Mouse (Mus musculus) heart, adult 2 months (tissue): Measurements from ENCODE around the gene Gipc1. TPM values are rescaled to one million over a fixed set of nuclear protein-coding genes. Genes with fewer than 3 reads are reported as not detected.

Experiments used
- DNase-seq, 2 experiments: peaks; one replicate each; pipeline ENCODE4 v3.0.0; 2021
- H3K27ac ChIP-seq: fragments of 200-600 bp; 2 replicates; pipeline ENCODE4 v1.8.1; 2022
- H3K27me3 ChIP-seq: fragments of 200-500 bp; 2 replicates; pipeline ENCODE4 v1.6.1; 2012; ENCODE audit warnings: mild to moderate bottlenecking, low read length, inconsistent platforms, mixed read lengths; ENCODE audit not compliant: control insufficient read depth, insufficient read depth
- H3K36me3 ChIP-seq: fragments of 200-500 bp; 2 replicates; pipeline ENCODE4 v1.6.1; 2012; ENCODE audit warnings: low read length, inconsistent platforms; ENCODE audit not compliant: control insufficient read depth, insufficient read depth
- H3K4me1 ChIP-seq: fragments of 200-500 bp; 2 replicates; pipeline ENCODE4 v1.6.1; 2011; ENCODE audit warnings: low read length; ENCODE audit not compliant: control insufficient read depth, insufficient read depth
- H3K4me3 ChIP-seq: fragments of 200-600 bp; 2 replicates; pipeline ENCODE4 v1.8.1; 2022
- H3K79me2 ChIP-seq: fragments of 200-500 bp; replicated peaks from 2 replicates; pipeline ENCODE4 v1.6.1; 2012; ENCODE audit warnings: mild to moderate bottlenecking, inconsistent platforms, low read length, moderate library complexity, mixed read lengths; ENCODE audit not compliant: control insufficient read depth, insufficient read depth
- H3K9ac ChIP-seq: fragments of 200-500 bp; 2 replicates; pipeline ENCODE4 v1.6.1; 2012; ENCODE audit warnings: low read depth, mild to moderate bottlenecking, control low read depth, inconsistent platforms, low read length, mixed read lengths
- CTCF ChIP-seq: fragments of 200-600 bp; IDR thresholded peaks from 2 replicates; pipeline ENCODE4 v1.8.1; 2022; ENCODE audit warnings: antibody characterized with exemption, mild to moderate bottlenecking, moderate library complexity
- EP300 ChIP-seq: fragments of 200-500 bp; IDR thresholded peaks from 2 replicates; pipeline ENCODE4 v1.6.1; 2011; ENCODE audit warnings: low read depth, low read length, control low read depth; ENCODE audit not compliant: insufficient read depth
- POLR2A ChIP-seq: fragments of 200-500 bp; IDR thresholded peaks from 2 replicates; pipeline ENCODE4 v1.6.1; 2011; ENCODE audit warnings: mild to moderate bottlenecking, low read depth, low read length, control low read depth; ENCODE audit not compliant: insufficient read depth
- WGBS: fragments of 180-500 bp; shearing (Covaris S2); methylation state at CpG from one replicate; pipeline ENCODE4 v1.1.7; 2018; 5-methylcytosine and 5-hydroxymethylcytosine counted together
- intact Hi-C: fragments of 180-260 bp; cut with DNase I; formaldehyde crosslinking; loops from one replicate; pipeline ENCODE4 v1.15.1; 2025
- polyA plus RNA-seq: library from polyadenylated mRNA; depleted of rRNA; stranded (reverse); fragments of >200 nt; gene quantifications from 2 replicates; pipeline ENCODE4 v1.2.3, GENCODE M21; 2012
- total RNA-seq, 2 experiments: library from RNA; stranded (reverse); gene quantifications; 2 replicates each; pipeline ENCODE4 v1.2.3; 2021

The Gipc1 gene
- total and polyA plus RNA-seq, 3 experiments: 23.8 to 27.7 (median 25.6) TPM

DNA sequence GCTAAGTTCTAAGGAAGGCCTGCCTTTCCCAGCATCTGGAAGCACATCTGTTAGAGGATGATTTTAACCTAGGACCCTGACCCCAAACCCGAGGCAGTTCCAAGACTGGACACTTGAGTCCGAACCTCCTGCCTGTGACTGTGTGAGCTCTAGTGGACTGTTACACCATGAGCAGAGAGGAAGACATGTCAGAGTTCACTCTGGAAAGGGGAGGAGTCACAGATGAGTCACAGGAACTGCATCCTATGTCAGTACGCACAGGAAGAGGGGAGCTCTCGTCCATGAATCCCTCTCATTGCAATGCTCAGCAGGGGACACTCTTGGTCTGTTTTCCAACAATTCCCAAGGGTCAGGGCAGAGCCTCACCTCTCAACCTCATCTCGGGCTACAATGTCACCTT lies 20.5 kb downstream of the Gipc1 start:
- Histone ChIP-seq H3K4me3 (no peak overlapping the region), H3K27me3 (no peaks in the 10 kb centered on the region), H3K79me2 (no peaks in the 10 kb centered on the region), H3K4me1 (no peaks in the 10 kb centered on the region), H3K36me3 (no peaks in the 10 kb centered on the region), H3K27ac (no peak overlapping the region), H3K9ac (no peak overlapping the region)
- intact Hi-C loops: no loop called here
- no peak for DNase-seq
- WGBS: 36% methylated on average over 5 of the region's 5 CpGs
- TF ChIP-seq EP300 (no peak), POLR2A (no peak), CTCF (no peak)

DNA sequence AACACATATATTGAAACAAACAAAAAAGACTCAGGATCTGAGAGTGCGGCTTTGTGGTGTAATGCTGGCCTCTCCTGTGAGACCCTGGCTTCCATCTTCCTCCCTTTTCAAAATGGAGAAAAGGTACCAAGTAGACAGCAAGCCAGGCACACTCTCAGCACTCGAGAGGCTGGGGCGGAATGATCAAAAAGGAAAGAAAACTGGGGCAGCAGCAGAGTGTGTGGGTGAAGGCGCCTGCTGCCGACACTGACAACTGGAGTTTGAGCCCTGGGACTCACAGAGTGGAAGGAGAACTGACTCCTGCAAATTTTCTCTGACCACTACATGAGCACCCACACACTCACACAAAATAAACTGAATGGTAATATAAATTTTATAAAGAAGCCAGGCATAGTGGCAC lies 22.0 kb downstream of the Gipc1 start:
- Histone ChIP-seq H3K9ac (no peak overlapping the region), H3K36me3 (no peaks in the 10 kb centered on the region), H3K27me3 (no peaks in the 10 kb centered on the region), H3K27ac (no peak overlapping the region), H3K4me3 (no peak overlapping the region), H3K4me1 (no peaks in the 10 kb centered on the region), H3K79me2 (no peaks in the 10 kb centered on the region)
- TF ChIP-seq POLR2A: no peak
- TF ChIP-seq EP300: no peak
- WGBS: 89% methylated on average over 5 of the region's 5 CpGs
- intact Hi-C loops: no loop called here
- no peak for DNase-seq

DNA sequence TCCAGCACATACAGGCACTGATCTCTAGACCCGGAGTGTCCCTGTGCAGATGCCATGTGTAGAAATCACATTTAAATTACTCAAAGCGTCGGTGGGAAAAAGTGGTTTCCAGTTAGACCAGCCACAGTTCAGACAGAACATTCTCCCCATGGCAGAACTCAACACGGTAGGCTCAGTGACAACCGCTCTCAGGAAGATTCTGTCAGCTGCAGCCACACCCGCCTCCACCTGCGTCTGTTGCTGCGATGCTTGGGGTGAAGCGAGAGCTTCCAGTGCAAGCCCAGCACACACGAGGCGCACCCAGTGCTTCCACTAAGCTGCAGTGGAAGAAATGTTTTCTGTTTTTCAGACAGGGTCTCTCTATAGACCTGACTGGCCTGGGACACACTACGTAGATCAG lies 27.4 kb downstream of the Gipc1 start:
- DNase-seq: no peak
- no peak for TF ChIP-seq EP300
- no peak for TF ChIP-seq CTCF
- no peak for TF ChIP-seq POLR2A
- Histone ChIP-seq H3K4me3 (no peak overlapping the region), H3K27me3 (no peaks in the 10 kb centered on the region), H3K4me1 (no peaks in the 10 kb centered on the region), H3K36me3 (no peaks in the 10 kb centered on the region), H3K27ac (no peak overlapping the region), H3K9ac (no peak overlapping the region), H3K79me2 (no peaks in the 10 kb centered on the region)
- 92% methylated on average over 12 of the region's 12 CpGs for WGBS
- intact Hi-C loops: no loop called here

DNA sequence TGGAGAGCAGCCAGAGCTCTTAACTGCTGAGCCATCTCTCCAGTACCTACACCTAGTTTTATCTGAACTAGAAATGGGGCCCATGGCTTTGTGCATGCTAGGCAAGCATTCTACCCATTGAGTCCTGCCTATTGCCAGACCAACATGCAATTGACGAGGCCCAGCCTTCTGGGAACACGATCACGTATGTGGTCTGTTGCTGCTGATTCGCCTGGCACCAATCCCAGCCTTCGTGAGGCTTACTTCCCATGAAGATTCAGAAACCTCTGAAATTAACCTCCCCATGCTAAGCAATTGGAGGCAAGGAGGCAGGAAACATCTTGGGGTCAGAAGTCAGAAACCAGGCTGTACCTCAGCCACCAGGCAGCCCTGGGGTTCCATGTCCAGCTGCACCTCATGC lies 28.1 kb downstream of the Gipc1 start:
- no peak overlapping the region for H3K27ac ChIP-seq
- no peak for TF ChIP-seq EP300
- TF ChIP-seq POLR2A: no peak
- TF ChIP-seq CTCF: no peak

DNA sequence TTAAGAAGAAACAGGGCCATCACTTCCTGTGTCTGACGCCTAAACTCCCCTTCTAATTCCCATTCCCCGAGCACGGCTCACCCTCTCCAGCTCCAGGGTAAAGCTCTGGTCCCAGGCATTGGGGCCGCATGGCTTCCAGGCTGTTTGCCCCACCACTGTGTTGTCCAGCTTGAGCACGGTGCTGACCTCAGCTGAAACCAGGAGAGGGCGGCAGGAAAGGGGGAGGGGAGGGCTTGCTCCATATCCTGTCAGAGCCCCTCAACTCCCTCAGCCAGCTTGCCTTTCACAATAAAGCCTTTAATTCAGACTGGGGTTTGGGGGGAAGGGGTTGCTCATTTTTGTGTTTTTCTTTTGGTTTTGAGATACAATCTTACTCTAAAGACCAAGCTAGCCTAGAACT lies 28.6 kb downstream of the Gipc1 start:
- DNase-seq: no peak
- Histone ChIP-seq H3K4me1 (no peaks in the 10 kb centered on the region), H3K36me3 (no peaks in the 10 kb centered on the region), H3K27me3 (no peaks in the 10 kb centered on the region), H3K4me3 (no peak overlapping the region), H3K9ac (no peak overlapping the region), H3K27ac (no peak overlapping the region), H3K79me2 (no peaks in the 10 kb centered on the region)
- intact Hi-C loops: no loop called here
- TF ChIP-seq CTCF: no peak
- TF ChIP-seq EP300: no peak
- TF ChIP-seq POLR2A: no peak
- WGBS: 35% methylated on average over 6 of the region's 6 CpGs

More for the DNA sequence above, 28.1 kb downstream of the Gipc1 start:
- H3K4me3 ChIP-seq: no peak overlapping the region
- no peak overlapping the region for H3K9ac ChIP-seq
- no peaks in the 10 kb centered on the region for H3K79me2 ChIP-seq
- no peaks in the 10 kb centered on the region for H3K4me1 ChIP-seq
- no peaks in the 10 kb centered on the region for H3K36me3 ChIP-seq
- 59% methylated on average over 5 of the region's 5 CpGs for WGBS
- H3K27me3 ChIP-seq: no peaks in the 10 kb centered on the region
- intact Hi-C loops: no loop called here
- no peak for DNase-seq

DNA sequence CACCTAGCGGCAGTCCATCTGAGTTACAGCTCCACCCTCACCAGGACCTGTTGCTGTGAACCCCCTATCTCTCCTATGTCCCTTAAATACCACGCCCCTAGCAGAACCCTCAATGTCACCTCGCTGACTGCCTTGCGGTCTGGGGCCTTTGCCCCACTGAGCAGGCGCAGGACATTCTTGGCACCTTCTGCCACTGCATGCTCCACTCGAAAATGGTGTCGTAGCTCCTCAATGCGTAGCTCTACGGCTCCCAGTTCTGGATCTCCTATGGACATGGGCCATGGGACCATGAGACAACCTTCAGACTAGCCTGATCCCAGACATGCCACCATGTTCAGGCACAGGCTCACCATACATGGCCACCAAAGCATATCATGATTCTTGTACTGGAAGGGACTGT lies 32.0 kb downstream of the Gipc1 start:
- no peak overlapping the region for H3K27ac ChIP-seq
- DNase-seq: no peak
- no peak overlapping the region for H3K9ac ChIP-seq
- no peak overlapping the region for H3K4me3 ChIP-seq
- 88% methylated on average over 9 of the region's 9 CpGs for WGBS
- no peaks in the 10 kb centered on the region for H3K79me2 ChIP-seq
- H3K4me1 ChIP-seq: no peaks in the 10 kb centered on the region
- H3K27me3 ChIP-seq: no peaks in the 10 kb centered on the region
- no peaks in the 10 kb centered on the region for H3K36me3 ChIP-seq
- TF ChIP-seq EP300 (no peak), CTCF (no peak), POLR2A (no peak)
- intact Hi-C loops: no loop called here
